Mouse (Mus musculus) kidney, postnatal 0 days (tissue): ENCODE measurements around the gene Nid2. TPM values are rescaled to one million over a fixed set of nuclear protein-coding genes. Genes with fewer than 3 reads are reported as not detected.

ENCODE experiments used
- ATAC-seq: fragments of 200-750 bp; cut with Nextera tagmentation; replicated peaks from 2 replicates; pipeline ENCODE4 v1.8.0; 2017; ENCODE audit warnings: low read depth, moderate number of reproducible peaks, moderate TSS enrichment, moderate library complexity; ENCODE audit not compliant: low FRiP score
- DNase-seq: peaks from one replicate; pipeline ENCODE4 v3.0.0-alpha.2; 2016; ENCODE audit warnings: low spot score
- H3K27ac ChIP-seq: fragments of 300-500 bp; sonication (generic); 2 replicates; pipeline ENCODE4 v1.5.1; 2014; ENCODE audit warnings: mild to moderate bottlenecking
- H3K27me3 ChIP-seq: fragments of 300-500 bp; sonication (generic); 2 replicates; pipeline ENCODE4 v1.6.1; 2014; ENCODE audit warnings: low read length, mixed read lengths; ENCODE audit not compliant: insufficient read depth
- H3K36me3 ChIP-seq: fragments of 300-500 bp; sonication (generic); 2 replicates; pipeline ENCODE4 v1.6.1; 2014; ENCODE audit warnings: low read length, mixed read lengths; ENCODE audit not compliant: insufficient read depth
- H3K4me1 ChIP-seq: fragments of 300-500 bp; sonication (generic); replicated peaks from 2 replicates; pipeline ENCODE4 v1.6.1; 2014; ENCODE audit warnings: antibody characterized with exemption, low read length, mixed read lengths; ENCODE audit not compliant: insufficient read depth
- H3K4me2 ChIP-seq: fragments of 300-500 bp; sonication (generic); 2 replicates; pipeline ENCODE4 v1.6.1; 2014; ENCODE audit warnings: mild to moderate bottlenecking, low read length, moderate library complexity, mixed read lengths
- H3K4me3 ChIP-seq: fragments of 300-500 bp; sonication (generic); replicated peaks from 2 replicates; pipeline ENCODE4 v1.5.1; 2014; ENCODE audit warnings: low read depth, low read length
- H3K9ac ChIP-seq: fragments of 300-500 bp; sonication (generic); 2 replicates; pipeline ENCODE4 v1.6.1; 2014; ENCODE audit warnings: low read depth, low read length
- H3K9me3 ChIP-seq: fragments of 300-500 bp; sonication (generic); replicated peaks from 2 replicates; pipeline ENCODE4 v1.6.1; 2016; ENCODE audit warnings: low read length, inconsistent platforms, mixed read lengths
- CTCF ChIP-seq: IDR thresholded peaks from 2 replicates; pipeline ENCODE4 v1.5.1; 2016; ENCODE audit warnings: antibody characterized with exemption, low read depth, mild to moderate bottlenecking, moderate library complexity
- WGBS: fragments of 180-500 bp; shearing (Covaris S2); extraction: QIAGEN DNeasy Blood & Tissue Kit; methylation state at CpG from one replicate; pipeline ENCODE4 v1.1.7; 2014; 5-methylcytosine and 5-hydroxymethylcytosine counted together
- polyA plus RNA-seq: library from polyadenylated mRNA; unstranded; fragments of >200 nt; fragmentation: Nextera tagmentation; extraction: Ambion mirVana; gene quantifications from 2 replicates; pipeline ENCODE4 v1.2.1, GENCODE M21; 2015

Gene Nid2
- polyA plus RNA-seq, 1 experiment from 2014 or later = 65.3 TPM

DNA sequence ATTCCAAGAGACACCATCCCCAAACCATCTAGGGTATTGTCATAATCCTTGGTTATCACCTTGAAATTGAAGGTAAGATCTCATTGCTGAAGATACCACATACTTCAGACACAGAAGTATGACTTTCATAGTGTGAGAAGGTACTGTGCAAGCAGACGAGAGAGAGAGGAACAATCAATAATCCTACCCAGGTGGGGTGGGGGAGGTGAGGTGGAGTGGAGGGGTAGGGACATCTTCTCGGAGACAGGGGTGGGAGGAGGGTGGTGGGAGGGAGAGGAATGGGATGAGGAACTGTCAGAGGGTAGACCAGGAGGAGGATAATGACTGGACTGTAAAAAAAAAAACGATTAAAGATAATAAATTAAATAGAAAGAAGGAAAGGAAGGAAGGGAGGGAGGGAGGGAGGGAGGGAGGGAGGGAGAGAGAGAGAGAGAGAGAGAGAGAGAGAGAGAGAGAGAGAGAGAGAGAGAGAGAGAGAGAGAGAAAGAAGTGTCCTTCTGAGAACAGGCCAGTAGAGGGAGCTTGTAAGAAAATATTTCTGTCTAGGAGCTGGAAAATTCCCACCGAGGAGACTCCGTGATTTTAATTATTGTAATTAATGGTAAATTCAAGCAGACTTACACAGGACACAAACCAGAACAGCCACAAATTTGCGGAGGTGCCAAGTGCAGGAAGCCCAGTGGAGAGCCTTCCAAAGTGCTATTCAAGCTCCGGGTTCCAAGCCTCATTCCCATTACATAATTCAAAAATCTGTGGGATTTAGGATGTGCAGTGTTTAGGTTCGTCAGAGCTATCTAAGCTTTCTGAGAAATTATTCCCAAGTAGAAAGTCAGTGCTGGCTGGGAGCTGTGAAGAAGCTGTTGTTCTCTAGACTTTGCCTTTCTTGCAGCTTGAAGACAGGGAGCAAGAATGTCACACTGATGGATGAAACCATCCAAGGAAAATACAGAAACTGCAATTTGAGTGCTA, 108.0 kb downstream of the Nid2 start:
- Histone ChIP-seq H3K4me2 (no peak overlapping the region), H3K36me3 (no peaks in the 10 kb centered on the region), H3K9ac (no peak overlapping the region), H3K27ac (no peak overlapping the region), H3K4me3 (no peak overlapping the region), H3K4me1 (no peaks in the 10 kb centered on the region), H3K27me3 (no peaks in the 10 kb centered on the region), H3K9me3 (no peaks in the 10 kb centered on the region)
- 33% methylated on average over 8 of the region's 8 CpGs for WGBS
- ATAC-seq = no peak
- TF ChIP-seq CTCF = peak; percentile 53
- DNase-seq = peak; percentile 75

DNA sequence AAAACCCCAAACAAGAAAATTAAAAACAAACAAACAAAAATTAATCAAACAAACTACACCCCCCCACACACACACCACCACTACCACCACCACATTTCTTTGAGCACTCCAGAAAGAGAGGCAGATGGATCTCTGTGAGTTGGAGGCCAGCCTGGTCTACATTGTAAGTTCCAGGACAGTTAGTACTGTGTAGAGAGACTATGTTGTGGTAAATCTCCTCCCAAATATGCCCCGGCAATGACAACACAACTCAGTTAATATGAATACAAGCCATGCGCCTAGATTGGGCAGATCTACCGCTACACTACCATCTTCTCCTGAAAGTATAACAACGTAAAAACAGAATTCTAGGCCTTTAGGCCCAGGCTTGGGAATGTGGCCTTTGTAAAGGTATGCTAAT, 109.2 kb downstream of the Nid2 start:
- ATAC-seq (no peak), DNase-seq (no peak)
- no peaks in the 10 kb centered on the region for H3K9me3 ChIP-seq
- H3K36me3 ChIP-seq = no peaks in the 10 kb centered on the region
- H3K27me3 ChIP-seq = no peaks in the 10 kb centered on the region
- H3K4me3 ChIP-seq = no peak overlapping the region
- no peak overlapping the region for H3K9ac ChIP-seq
- H3K4me1 ChIP-seq = no peaks in the 10 kb centered on the region
- H3K27ac ChIP-seq = no peak overlapping the region
- no peak overlapping the region for H3K4me2 ChIP-seq
- TF ChIP-seq CTCF = no peak
- 94% methylated on average over 4 of the region's 4 CpGs for WGBS

Other genes starting within 250 kb of the Nid2 start
- gene Gm2244, start 201.3 kb upstream of the Nid2 start, polyA plus RNA-seq = not detected in 2 replicates
- 1.7 and 2.1 TPM in 2 replicates for gene Gm2237, start 166.1 kb upstream of the Nid2 start, polyA plus RNA-seq
- gene Gm5458, start 148.7 kb upstream of the Nid2 start, polyA plus RNA-seq = not detected in 2 replicates
- 242 and 246 TPM in 2 replicates for gene Rtraf, start 72.6 kb downstream of the Nid2 start, polyA plus RNA-seq
- 38.5 and 41.4 TPM in 2 replicates for gene Gng2, start 226.4 kb downstream of the Nid2 start, polyA plus RNA-seq